Mouse (Mus musculus) liver, embryonic 14.5 days (tissue): ENCODE measurements around the gene Mea1. TPM values are rescaled to one million over a fixed set of nuclear protein-coding genes. Genes with fewer than 3 reads are reported as not detected.

Source experiments
- ATAC-seq: fragments of 200-750 bp; cut with Nextera tagmentation; 2 replicates; pipeline ENCODE4 v1.8.0; 2017; ENCODE audit warnings: moderate number of reproducible peaks, mild to moderate bottlenecking, moderate library complexity; ENCODE audit not compliant: insufficient read depth
- DNase-seq, 3 experiments: peaks; one replicate each; pipeline ENCODE4 v3.0.0-alpha.2; 2012 to 2013; ENCODE audit warnings: low read depth in 3 of 3, low spot score in 3 of 3
- H3K27ac ChIP-seq: fragments of 300-500 bp; sonication (generic); 2 replicates; pipeline ENCODE4 v1.5.1; 2014; ENCODE audit warnings: moderate library complexity, mild to moderate bottlenecking, control low read depth, inconsistent platforms
- H3K27me3 ChIP-seq: fragments of 300-500 bp; sonication (generic); 2 replicates; pipeline ENCODE4 v1.6.1; 2014; ENCODE audit warnings: mild to moderate bottlenecking, low read length, moderate library complexity; ENCODE audit not compliant: control insufficient read depth, insufficient read depth
- H3K36me3 ChIP-seq: fragments of 300-500 bp; sonication (generic); replicated peaks from 2 replicates; pipeline ENCODE4 v1.6.1; 2014; ENCODE audit warnings: low read depth; ENCODE audit not compliant: control insufficient read depth, insufficient read depth
- H3K4me1 ChIP-seq, 2 experiments: fragments of 200-500 bp in 1 of 2; fragments of 300-500 bp in 1 of 2; sonication (generic) in 1 of 2; replicated peaks; 2 replicates each; pipeline ENCODE4 v1.6.1; 2012 to 2014; ENCODE audit warnings: antibody characterized with exemption in 1 of 2, inconsistent platforms in 1 of 2, low read length in 1 of 2; ENCODE audit not compliant: control insufficient read depth in 2 of 2, insufficient read depth in 2 of 2
- H3K4me2 ChIP-seq: fragments of 300-500 bp; sonication (generic); 2 replicates; pipeline ENCODE4 v1.6.1; 2014; ENCODE audit warnings: low read depth, mild to moderate bottlenecking, control low read depth, moderate library complexity
- H3K4me3 ChIP-seq, 2 experiments: fragments of 200-500 bp in 1 of 2; fragments of 300-500 bp in 1 of 2; sonication (generic) in 1 of 2; 2 replicates each; pipeline ENCODE4 v1.5.1; 2012 to 2014; ENCODE audit warnings: low read depth in 2 of 2, low read length in 2 of 2, mild to moderate bottlenecking in 2 of 2, control low read depth in 1 of 2, inconsistent platforms in 1 of 2, moderate library complexity in 1 of 2; ENCODE audit not compliant: insufficient read depth in 1 of 2
- H3K9ac ChIP-seq: fragments of 300-500 bp; sonication (generic); replicated peaks from 2 replicates; pipeline ENCODE4 v1.6.1; 2014; ENCODE audit warnings: mild to moderate bottlenecking, control low read depth, moderate library complexity
- H3K9me3 ChIP-seq: fragments of 300-500 bp; sonication (generic); 2 replicates; pipeline ENCODE4 v1.6.1; 2016; ENCODE audit warnings: low read length, mixed read lengths; ENCODE audit not compliant: control insufficient read depth
- CTCF ChIP-seq: IDR thresholded peaks from 2 replicates; pipeline ENCODE4 v1.5.1; 2016; ENCODE audit warnings: antibody characterized with exemption, low read depth, control low read depth
- EP300 ChIP-seq: IDR thresholded peaks from 2 replicates; pipeline ENCODE4 v1.6.1; 2016; ENCODE audit warnings: antibody characterized with exemption, low read depth
- WGBS: fragments of 180-500 bp; shearing (Covaris S2); extraction: QIAGEN DNeasy Blood & Tissue Kit; methylation state at CpG from one replicate; pipeline ENCODE4 v1.1.7; 2014; ENCODE audit not compliant: insufficient replicate concordance; 5-methylcytosine and 5-hydroxymethylcytosine counted together
- polyA plus RNA-seq, 2 experiments: library from polyadenylated mRNA; depleted of rRNA in 1 of 2; stranded (reverse) in 1 of 2; unstranded in 1 of 2; fragments of >200 nt; fragmentation: Nextera tagmentation in 1 of 2; extraction: Ambion mirVana in 1 of 2; gene quantifications; 2 replicates each; pipeline versions ENCODE4 v1.2.1 to v1.2.3; 2012 to 2014

Gene Mea1
- polyA plus RNA-seq, 2 experiments, result 34.4 to 62.4 TPM

GRCm38 (mm10) chr17:46728496-46728895 is 49.9 kb downstream of the Mea1 start:
- H3K4me3 ChIP-seq, result peak overlapping the region in 1 of 2 experiments; percentile 1; a peak in 2 of 4 replicates
- H3K36me3 ChIP-seq, result peaks cover 2% of the 10 kb centered on the region; the same call in 1 of the 2 replicates
- no peaks in the 10 kb centered on the region for H3K9me3 ChIP-seq
- ATAC-seq, result no peak
- no peak overlapping the region for H3K27ac ChIP-seq
- no peaks in the 10 kb centered on the region for H3K4me1 ChIP-seq
- H3K27me3 ChIP-seq, result no peaks in the 10 kb centered on the region; the same call in 1 of the 2 replicates
- no peak overlapping the region for H3K9ac ChIP-seq
- no peak for DNase-seq
- TF ChIP-seq EP300 (no peak), CTCF (no peak)
- 53% methylated on average over 11 of the region's 11 CpGs for whole genome bisulfite sequencing
- peak overlapping the region; percentile 26 for H3K4me2 ChIP-seq

GRCm38 (mm10) chr17:46728904-46729318 is 50.3 kb downstream of the Mea1 start, which contains the start of gene Gnmt:
Gene Gnmt, minus strand, starts transcription at chr17:46729168.
- Histone ChIP-seq H3K9ac (no peak within 1 kb of the TSS), H3K36me3 (peaks cover 2% of the 10 kb centered on the region; the same call in 1 of the 2 replicates), H3K4me1 (no peaks in the 10 kb centered on the region; a peak in 1 of 4 replicates), H3K4me3 (peak within 1 kb of the TSS in 1 of 2 experiments; percentile 1; a peak in 2 of 4 replicates), H3K27me3 (no peaks in the 10 kb centered on the region; the same call in 1 of the 2 replicates), H3K4me2 (peak within 1 kb of the TSS; percentile 26), H3K9me3 (no peaks in the 10 kb centered on the region), H3K27ac (no peak within 1 kb of the TSS)
- TF ChIP-seq CTCF (no peak), EP300 (no peak)
- ATAC-seq, result peak; percentile 54
- no peak for DNase-seq
- 38% methylated on average over 24 of the region's 24 CpGs for WGBS

Other genes starting within 250 kb of the Mea1 start
- gene Crip3, start 249.9 kb upstream of the Mea1 start, polyA plus RNA-seq (2012; rRNA removed), result 0.05 TPM in 1 of 2 replicates, not detected in the other
- not detected in 2 replicates for gene Crip3, start 249.9 kb upstream of the Mea1 start, polyA plus RNA-seq (2014; fragmentation: Nextera tagmentation; extraction: Ambion mirVana)
- gene Slc22a7, start 240.3 kb upstream of the Mea1 start, polyA plus RNA-seq (2012; rRNA removed), result 0.03 and 0.04 TPM in 2 replicates
- gene Slc22a7, start 240.3 kb upstream of the Mea1 start, polyA plus RNA-seq (2014; fragmentation: Nextera tagmentation; extraction: Ambion mirVana), result 0.09 TPM in 1 of 2 replicates, not detected in the other
- 0.02 and 0.04 TPM in 2 replicates for gene Ttbk1, start 191.1 kb upstream of the Mea1 start, polyA plus RNA-seq (2012; rRNA removed)
- not detected in 2 replicates for gene Ttbk1, start 191.1 kb upstream of the Mea1 start, polyA plus RNA-seq (2014; fragmentation: Nextera tagmentation; extraction: Ambion mirVana)
- gene Dnph1, start 182.1 kb upstream of the Mea1 start, polyA plus RNA-seq (2012; rRNA removed), result 12.0 and 14.0 TPM in 2 replicates
- gene Dnph1, start 182.1 kb upstream of the Mea1 start, polyA plus RNA-seq (2014; fragmentation: Nextera tagmentation; extraction: Ambion mirVana), result 20.0 and 24.2 TPM in 2 replicates
- gene Cul9, start 132.4 kb upstream of the Mea1 start, polyA plus RNA-seq (2012; rRNA removed), result 0.59 and 0.92 TPM in 2 replicates
- 0.34 and 0.46 TPM in 2 replicates for gene Cul9, start 132.4 kb upstream of the Mea1 start, polyA plus RNA-seq (2014; fragmentation: Nextera tagmentation; extraction: Ambion mirVana)
- gene Srf, start 122.6 kb upstream of the Mea1 start, polyA plus RNA-seq (2012; rRNA removed), result 16.0 and 22.0 TPM in 2 replicates
- gene Srf, start 122.6 kb upstream of the Mea1 start, polyA plus RNA-seq (2014; fragmentation: Nextera tagmentation; extraction: Ambion mirVana), result 2.5 and 2.6 TPM in 2 replicates
- gene Ptk7, start 49.3 kb upstream of the Mea1 start, polyA plus RNA-seq (2012; rRNA removed), result 3.6 and 3.7 TPM in 2 replicates
- 3.0 and 3.4 TPM in 2 replicates for gene Ptk7, start 49.3 kb upstream of the Mea1 start, polyA plus RNA-seq (2014; fragmentation: Nextera tagmentation; extraction: Ambion mirVana)
- 3.4 and 3.5 TPM in 2 replicates for gene Klc4, start 32.8 kb upstream of the Mea1 start, polyA plus RNA-seq (2012; rRNA removed)
- gene Klc4, start 32.8 kb upstream of the Mea1 start, polyA plus RNA-seq (2014; fragmentation: Nextera tagmentation; extraction: Ambion mirVana), result 5.2 and 5.5 TPM in 2 replicates
- gene Mrpl2, start 32.6 kb upstream of the Mea1 start, polyA plus RNA-seq (2012; rRNA removed), result 36.1 and 46.6 TPM in 2 replicates
- gene Mrpl2, start 32.6 kb upstream of the Mea1 start, polyA plus RNA-seq (2014; fragmentation: Nextera tagmentation; extraction: Ambion mirVana), result 84.6 and 91.0 TPM in 2 replicates
- gene Cul7, start 28.5 kb upstream of the Mea1 start, polyA plus RNA-seq (2012; rRNA removed), result 11.3 and 14.9 TPM in 2 replicates
- 7.1 and 8.3 TPM in 2 replicates for gene Cul7, start 28.5 kb upstream of the Mea1 start, polyA plus RNA-seq (2014; fragmentation: Nextera tagmentation; extraction: Ambion mirVana)
- 16.4 and 20.3 TPM in 2 replicates for gene Rrp36, start 4.4 kb upstream of the Mea1 start, polyA plus RNA-seq (2012; rRNA removed)
- 11.4 and 14.0 TPM in 2 replicates for gene Rrp36, start 4.4 kb upstream of the Mea1 start, polyA plus RNA-seq (2014; fragmentation: Nextera tagmentation; extraction: Ambion mirVana)
- 40.2 and 41.5 TPM in 2 replicates for gene Klhdc3, start 2.1 kb downstream of the Mea1 start, polyA plus RNA-seq (2012; rRNA removed)
- 46.3 and 49.4 TPM in 2 replicates for gene Klhdc3, start 2.1 kb downstream of the Mea1 start, polyA plus RNA-seq (2014; fragmentation: Nextera tagmentation; extraction: Ambion mirVana)
- 21.3 and 24.1 TPM in 2 replicates for gene Ppp2r5d, start 26.3 kb downstream of the Mea1 start, polyA plus RNA-seq (2012; rRNA removed)
- gene Ppp2r5d, start 26.3 kb downstream of the Mea1 start, polyA plus RNA-seq (2014; fragmentation: Nextera tagmentation; extraction: Ambion mirVana), result 23.6 and 24.4 TPM in 2 replicates
- gene Pex6, start 32.7 kb downstream of the Mea1 start, polyA plus RNA-seq (2012; rRNA removed), result 9.3 and 9.6 TPM in 2 replicates
- gene Pex6, start 32.7 kb downstream of the Mea1 start, polyA plus RNA-seq (2014; fragmentation: Nextera tagmentation; extraction: Ambion mirVana), result 5.3 and 7.1 TPM in 2 replicates
- 15.7 and 18.3 TPM in 2 replicates for gene Gnmt, start 50.4 kb downstream of the Mea1 start, polyA plus RNA-seq (2012; rRNA removed)
- 30.8 and 31.2 TPM in 2 replicates for gene Gnmt, start 50.4 kb downstream of the Mea1 start, polyA plus RNA-seq (2014; fragmentation: Nextera tagmentation; extraction: Ambion mirVana)
- 15.0 and 18.0 TPM in 2 replicates for gene Cnpy3, start 73.4 kb downstream of the Mea1 start, polyA plus RNA-seq (2012; rRNA removed)
- 17.7 and 20.7 TPM in 2 replicates for gene Cnpy3, start 73.4 kb downstream of the Mea1 start, polyA plus RNA-seq (2014; fragmentation: Nextera tagmentation; extraction: Ambion mirVana)
- 0.04 TPM in 2 replicates for gene Ptcra, start 84.9 kb downstream of the Mea1 start, polyA plus RNA-seq (2012; rRNA removed)
- gene Ptcra, start 84.9 kb downstream of the Mea1 start, polyA plus RNA-seq (2014; fragmentation: Nextera tagmentation; extraction: Ambion mirVana), result 0.10 and 0.18 TPM in 2 replicates
- 36.7 and 37.2 TPM in 2 replicates for gene 2310039H08Rik, start 93.8 kb downstream of the Mea1 start, polyA plus RNA-seq (2012; rRNA removed)
- 62.7 and 63.3 TPM in 2 replicates for gene 2310039H08Rik, start 93.8 kb downstream of the Mea1 start, polyA plus RNA-seq (2014; fragmentation: Nextera tagmentation; extraction: Ambion mirVana)
- 23.2 and 38.0 TPM in 2 replicates for gene Rpl7l1, start 103.9 kb downstream of the Mea1 start, polyA plus RNA-seq (2012; rRNA removed)
- 65.5 and 75.3 TPM in 2 replicates for gene Rpl7l1, start 103.9 kb downstream of the Mea1 start, polyA plus RNA-seq (2014; fragmentation: Nextera tagmentation; extraction: Ambion mirVana)
- 2.5 and 3.0 TPM in 2 replicates for gene Bicral, start 179.7 kb downstream of the Mea1 start, polyA plus RNA-seq (2012; rRNA removed)
- gene Bicral, start 179.7 kb downstream of the Mea1 start, polyA plus RNA-seq (2014; fragmentation: Nextera tagmentation; extraction: Ambion mirVana), result 3.4 and 3.5 TPM in 2 replicates
- gene Tbcc, start 211.9 kb downstream of the Mea1 start, polyA plus RNA-seq (2012; rRNA removed), result 9.3 and 9.4 TPM in 2 replicates
- gene Tbcc, start 211.9 kb downstream of the Mea1 start, polyA plus RNA-seq (2014; fragmentation: Nextera tagmentation; extraction: Ambion mirVana), result 21.8 and 23.1 TPM in 2 replicates
- not detected in 2 replicates for gene Prph2, start 231.7 kb downstream of the Mea1 start, polyA plus RNA-seq (2012; rRNA removed)
- gene Prph2, start 231.7 kb downstream of the Mea1 start, polyA plus RNA-seq (2014; fragmentation: Nextera tagmentation; extraction: Ambion mirVana), result not detected in 2 replicates